Mouse (Mus musculus): ENCODE measurements at regions not wholly inside any gene's neighbourhood (a gene's known extent, or its start where the extent isn't known, plus 50 kb on each side); places are given as distances from the start of the nearest gene placed in this dataset.
A peak's percentile ranks its signal among the peaks of the same experiment; 100 is the strongest.

GRCm38 (mm10) chr1:34665512-34665854, 86.0 kb downstream of the Amer3 start:
- Histone ChIP-seq H3K27ac (replicated peaks; ENCODE audit: insufficient read depth, low read depth, low read length) (no peak overlapping the region), H3K9ac (ENCODE audit: low read depth, low read length) (no peak overlapping the region), H3K27me3 (ENCODE audit: control insufficient read depth, insufficient read depth, low read length) (no peaks in the 10 kb centered on the region), H3K4me1 (ENCODE audit: control insufficient read depth, insufficient read depth, low read length) (no peaks in the 10 kb centered on the region), H3K4me3 (ENCODE audit: insufficient read depth, low read depth, low read length) (no peak overlapping the region), H3K36me3 (ENCODE audit: control insufficient read depth, insufficient read depth, low read length) (no peaks in the 10 kb centered on the region), H3K79me2 (ENCODE audit: control insufficient read depth, insufficient read depth, low read length) (no peaks in the 10 kb centered on the region)
- DNase-seq (ENCODE audit: extremely low read depth, low read depth, low spot score): no peak
- 83% methylated on average over 5 of the region's 5 CpGs for WGBS
- no peak for TF ChIP-seq POLR2A (IDR thresholded peaks at IDR 0.05; ENCODE audit: extremely low read depth, insufficient read depth, low read length)
- no peak for TF ChIP-seq CTCF (IDR thresholded peaks at IDR 0.05; ENCODE audit: low read depth, low read length)

- no peak for DNase-seq (ENCODE audit: extremely low read depth, low read depth, low spot score)
- Histone ChIP-seq H3K4me3 (ENCODE audit: insufficient read depth, low read depth, low read length) (no peak overlapping the region), H3K79me2 (ENCODE audit: control insufficient read depth, insufficient read depth, low read length) (no peaks in the 10 kb centered on the region), H3K4me1 (ENCODE audit: control insufficient read depth, insufficient read depth, low read length) (no peaks in the 10 kb centered on the region), H3K27me3 (ENCODE audit: control insufficient read depth, insufficient read depth, low read length) (no peaks in the 10 kb centered on the region), H3K9ac (ENCODE audit: low read depth, low read length) (no peak overlapping the region), H3K36me3 (ENCODE audit: control insufficient read depth, insufficient read depth, low read length) (no peaks in the 10 kb centered on the region), H3K27ac (replicated peaks; ENCODE audit: insufficient read depth, low read depth, low read length) (no peak overlapping the region)
- 89% methylated on average over 13 of the region's 13 CpGs for WGBS
- TF ChIP-seq CTCF (IDR thresholded peaks at IDR 0.05; ENCODE audit: low read depth, low read length): no peak
- no peak for TF ChIP-seq POLR2A (IDR thresholded peaks at IDR 0.05; ENCODE audit: extremely low read depth, insufficient read depth, low read length)
These were observed 86.8 kb downstream of the Amer3 start for GRCm38 (mm10) chr1:34666226-34666662.

GRCm38 (mm10) chr1:34677105-34677741, 97.8 kb downstream of the Amer3 start:
- TF ChIP-seq CTCF (IDR thresholded peaks at IDR 0.05; ENCODE audit: low read depth, low read length): no peak
- TF ChIP-seq POLR2A (IDR thresholded peaks at IDR 0.05; ENCODE audit: extremely low read depth, insufficient read depth, low read length): no peak
- Histone ChIP-seq H3K4me3 (ENCODE audit: insufficient read depth, low read depth, low read length) (no peak overlapping the region), H3K9ac (ENCODE audit: low read depth, low read length) (no peak overlapping the region), H3K79me2 (ENCODE audit: control insufficient read depth, insufficient read depth, low read length) (no peaks in the 10 kb centered on the region), H3K27me3 (ENCODE audit: control insufficient read depth, insufficient read depth, low read length) (peaks cover 2% of the 10 kb centered on the region; the same call in 1 of the 2 replicates), H3K36me3 (ENCODE audit: control insufficient read depth, insufficient read depth, low read length) (no peaks in the 10 kb centered on the region), H3K27ac (replicated peaks; ENCODE audit: insufficient read depth, low read depth, low read length) (no peak overlapping the region), H3K4me1 (ENCODE audit: control insufficient read depth, insufficient read depth, low read length) (no peaks in the 10 kb centered on the region)
- 41% methylated on average over 12 of the region's 12 CpGs for WGBS
- no peak for DNase-seq (ENCODE audit: extremely low read depth, low read depth, low spot score)

DNA sequence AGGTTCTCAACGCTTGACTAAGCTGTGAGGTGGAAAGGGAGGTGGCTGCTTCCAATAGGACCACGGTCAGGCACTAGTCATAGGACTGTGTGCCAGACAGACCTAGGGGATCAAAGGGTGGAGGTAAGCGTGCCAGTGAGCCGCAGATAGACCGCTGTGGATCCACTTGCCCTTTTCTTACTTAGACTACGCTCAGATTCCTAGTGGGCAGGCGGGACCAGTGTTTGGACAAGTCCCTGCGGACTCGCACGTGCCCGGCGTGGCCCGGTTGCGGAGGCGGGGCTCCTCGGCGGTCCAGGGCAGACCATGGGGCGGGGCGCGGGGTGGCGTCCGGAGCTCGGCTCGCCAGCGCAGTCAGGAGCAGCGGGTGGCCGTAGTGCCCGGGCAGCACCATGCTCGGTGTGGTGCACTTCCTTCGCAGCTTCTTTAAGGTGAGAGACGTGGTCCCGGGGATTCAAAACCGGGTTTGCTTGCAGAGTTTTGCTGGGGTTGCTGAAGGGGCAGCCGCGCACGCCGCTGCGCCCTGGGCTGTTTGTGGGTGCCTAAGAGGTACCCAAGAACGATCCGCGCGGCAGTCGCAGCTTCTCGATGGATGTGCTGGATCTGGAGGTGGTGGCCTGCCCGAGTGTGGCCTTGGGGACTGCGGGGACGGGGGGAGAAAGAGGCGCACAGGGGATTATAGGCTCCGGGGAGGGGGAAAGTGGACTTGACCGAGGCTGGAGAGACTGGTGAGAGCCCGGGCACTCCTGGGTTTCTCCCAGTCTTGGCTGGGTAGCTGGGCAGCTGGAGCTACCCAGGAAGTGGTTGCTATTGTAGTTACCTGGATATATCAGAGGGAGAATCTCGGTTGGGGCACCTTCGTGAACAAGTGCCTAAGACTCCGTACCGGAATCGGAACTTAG, 98.6 kb downstream of the Amer3 start:
- peak; percentile 3 for DNase-seq (ENCODE audit: extremely low read depth, low read depth, low spot score)
- TF ChIP-seq CTCF (IDR thresholded peaks at IDR 0.05; ENCODE audit: low read depth, low read length) (no peak), POLR2A (IDR thresholded peaks at IDR 0.05; ENCODE audit: extremely low read depth, insufficient read depth, low read length) (no peak)
- no peaks in the 10 kb centered on the region for H3K4me1 ChIP-seq (ENCODE audit: control insufficient read depth, insufficient read depth, low read length)
- H3K27ac ChIP-seq (replicated peaks; ENCODE audit: insufficient read depth, low read depth, low read length): no peak overlapping the region
- 1% methylated on average over 56 of the region's 56 CpGs for WGBS
- H3K79me2 ChIP-seq (ENCODE audit: control insufficient read depth, insufficient read depth, low read length): no peaks in the 10 kb centered on the region
- no peak overlapping the region for H3K4me3 ChIP-seq (ENCODE audit: insufficient read depth, low read depth, low read length)
- H3K36me3 ChIP-seq (ENCODE audit: control insufficient read depth, insufficient read depth, low read length): no peaks in the 10 kb centered on the region
- no peak overlapping the region for H3K9ac ChIP-seq (ENCODE audit: low read depth, low read length)
- H3K27me3 ChIP-seq (ENCODE audit: control insufficient read depth, insufficient read depth, low read length): peaks cover 2% of the 10 kb centered on the region; the same call in 1 of the 2 replicates

- peaks cover 2% of the 10 kb centered on the region; the same call in 1 of the 2 replicates for H3K27me3 ChIP-seq (ENCODE audit: control insufficient read depth, insufficient read depth, low read length)
- no peaks in the 10 kb centered on the region for H3K4me1 ChIP-seq (ENCODE audit: control insufficient read depth, insufficient read depth, low read length)
- no peak for TF ChIP-seq POLR2A (IDR thresholded peaks at IDR 0.05; ENCODE audit: extremely low read depth, insufficient read depth, low read length)
- TF ChIP-seq CTCF (IDR thresholded peaks at IDR 0.05; ENCODE audit: low read depth, low read length): no peak
- H3K36me3 ChIP-seq (ENCODE audit: control insufficient read depth, insufficient read depth, low read length): no peaks in the 10 kb centered on the region
- H3K4me3 ChIP-seq (ENCODE audit: insufficient read depth, low read depth, low read length): no peak overlapping the region
- no peak overlapping the region for H3K27ac ChIP-seq (replicated peaks; ENCODE audit: insufficient read depth, low read depth, low read length)
- no peak overlapping the region for H3K9ac ChIP-seq (ENCODE audit: low read depth, low read length)
- 2% methylated on average over 9 of the region's 9 CpGs for WGBS
- no peaks in the 10 kb centered on the region for H3K79me2 ChIP-seq (ENCODE audit: control insufficient read depth, insufficient read depth, low read length)
- no peak for DNase-seq (ENCODE audit: extremely low read depth, low read depth, low spot score)
These were observed 99.2 kb downstream of the Amer3 start for GRCm38 (mm10) chr1:34678734-34679068.

GRCm38 (mm10) chr1:34686539-34686938, 107.1 kb downstream of the Amer3 start:
- Histone ChIP-seq H3K36me3 (ENCODE audit: control insufficient read depth, insufficient read depth, low read length) (no peaks in the 10 kb centered on the region), H3K4me3 (ENCODE audit: insufficient read depth, low read depth, low read length) (no peak overlapping the region), H3K79me2 (ENCODE audit: control insufficient read depth, insufficient read depth, low read length) (no peaks in the 10 kb centered on the region), H3K27ac (replicated peaks; ENCODE audit: insufficient read depth, low read depth, low read length) (no peak overlapping the region), H3K27me3 (ENCODE audit: control insufficient read depth, insufficient read depth, low read length) (no peaks in the 10 kb centered on the region), H3K9ac (ENCODE audit: low read depth, low read length) (no peak overlapping the region), H3K4me1 (ENCODE audit: control insufficient read depth, insufficient read depth, low read length) (no peaks in the 10 kb centered on the region)
- DNase-seq (ENCODE audit: extremely low read depth, low read depth, low spot score): no peak
- WGBS: 25% methylated on average over 2 of the region's 2 CpGs
- TF ChIP-seq POLR2A (IDR thresholded peaks at IDR 0.05; ENCODE audit: extremely low read depth, insufficient read depth, low read length): no peak
- no peak for TF ChIP-seq CTCF (IDR thresholded peaks at IDR 0.05; ENCODE audit: low read depth, low read length)
